Mouse (Mus musculus) effector memory CD4-positive, alpha-beta T cell, adult 5 months (primary cell): ENCODE results near the gene Skint10. TPM values are rescaled to one million over a fixed set of nuclear protein-coding genes. Genes with fewer than 3 reads are reported as not detected.

Source experiments
- polyA plus RNA-seq: library from polyadenylated mRNA; unstranded; fragments of 100-300 nt; shearing (Covaris generic); gene quantifications from one replicate; pipeline ENCODE4 v1.2.1, GENCODE M21; 2017

The Skint10 gene
- polyA plus RNA-seq: not detected

DNA sequence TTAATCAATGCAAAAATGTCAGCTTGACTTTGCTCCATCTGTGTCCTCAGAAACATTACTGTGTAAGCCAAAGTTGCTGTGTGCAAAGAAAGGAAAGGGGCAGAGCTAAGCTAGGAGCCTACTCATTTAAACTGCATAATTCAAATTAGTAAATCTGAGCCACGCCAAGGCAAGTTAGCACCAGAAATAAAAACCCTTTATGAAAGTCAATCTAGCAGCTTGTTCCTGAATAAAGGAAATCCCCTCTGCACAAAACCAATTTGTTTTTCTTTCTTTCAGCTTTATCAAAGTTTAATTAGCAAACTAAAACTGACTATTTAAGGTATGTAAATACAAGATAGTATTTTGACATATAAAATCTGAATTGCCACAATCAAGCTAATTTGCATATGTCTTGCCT, at the start of gene Skint10:
Gene Skint10, minus strand, starts transcription at position 101 of the 400 bp plus-strand sequence.

Other genes starting within 250 kb of the Skint10 start
- gene Skint2, start 217.7 kb downstream of the Skint10 start, polyA plus RNA-seq: not detected